Mouse (Mus musculus) myocyte (in vitro differentiated cells): Measurements from ENCODE around the gene Rpp40. TPM values are rescaled to one million over a fixed set of nuclear protein-coding genes. Genes with fewer than 3 reads are reported as not detected.

Experiments
- H3K27me3 ChIP-seq: one replicate; pipeline ENCODE4 v1.6.1; 2011; ENCODE audit not compliant: control insufficient read depth, insufficient read depth, insufficient read length
- H3K36me3 ChIP-seq: one replicate; pipeline ENCODE4 v1.6.1; 2011; ENCODE audit not compliant: control insufficient read depth, insufficient read depth
- H3K4me2 ChIP-seq: one replicate; pipeline ENCODE4 v1.6.1; 2011; ENCODE audit warnings: low read depth, control low read depth
- H3K4me3 ChIP-seq: one replicate; pipeline ENCODE4 v1.5.1; 2011; ENCODE audit warnings: mild to moderate bottlenecking, control low read depth, moderate library complexity
- H3K79me2 ChIP-seq: one replicate; pipeline ENCODE4 v1.6.1; 2011; ENCODE audit not compliant: control insufficient read depth, insufficient read depth
- H3ac ChIP-seq: one replicate; pipeline ENCODE4 v1.6.1; 2011; ENCODE audit not compliant: control insufficient read depth, insufficient read length
- CEBPB ChIP-seq: IDR thresholded peaks from 2 replicates; pipeline ENCODE4 v1.6.1; 2011; ENCODE audit warnings: mild to moderate bottlenecking, moderate library complexity; ENCODE audit not compliant: poor library complexity, insufficient read depth, severe bottlenecking
- E2F4 ChIP-seq: IDR thresholded peaks from one replicate; pipeline ENCODE4 v1.6.1; 2011; ENCODE audit warnings: mild to moderate bottlenecking, control low read depth, moderate library complexity; ENCODE audit not compliant: insufficient read depth
- MAX ChIP-seq: IDR thresholded peaks from one replicate; pipeline ENCODE4 v1.6.1; 2011; ENCODE audit warnings: low read depth, mild to moderate bottlenecking, control low read depth
- MYOD1 ChIP-seq, 3 experiments: IDR thresholded peaks; one replicate each; pipeline ENCODE4 v1.6.1; 2011; ENCODE audit warnings: control low read depth in 2 of 3, low read depth in 2 of 3, mild to moderate bottlenecking in 2 of 3, moderate library complexity in 1 of 3; ENCODE audit not compliant: insufficient read length in 2 of 3, control insufficient read depth in 1 of 3
- MYOG ChIP-seq, 3 experiments: IDR thresholded peaks; one replicate each; pipeline ENCODE4 v1.6.1; 2011; ENCODE audit warnings: control low read depth in 2 of 3, low read depth in 2 of 3, mild to moderate bottlenecking in 2 of 3; ENCODE audit not compliant: insufficient read length in 2 of 3, control insufficient read depth in 1 of 3, insufficient read depth in 1 of 3
- POLR2A ChIP-seq: IDR thresholded peaks from one replicate; pipeline ENCODE4 v1.6.1; 2011; ENCODE audit warnings: low read depth, mild to moderate bottlenecking, control low read depth, moderate library complexity; ENCODE audit not compliant: insufficient read length
- POLR2AphosphoS2 ChIP-seq: IDR thresholded peaks from one replicate; pipeline ENCODE4 v1.6.1; 2011; ENCODE audit warnings: low read depth, control low read depth; ENCODE audit not compliant: insufficient read length
- REST ChIP-seq: IDR thresholded peaks from one replicate; pipeline ENCODE4 v1.6.1; 2011; ENCODE audit warnings: mild to moderate bottlenecking, control low read depth, moderate library complexity; ENCODE audit not compliant: insufficient read depth, insufficient read length
- SRF ChIP-seq: IDR thresholded peaks from one replicate; pipeline ENCODE4 v1.6.1; 2011; ENCODE audit warnings: low read depth; ENCODE audit not compliant: control insufficient read depth, insufficient read length
- TCF12 ChIP-seq: IDR thresholded peaks from one replicate; pipeline ENCODE4 v1.6.1; 2011; ENCODE audit warnings: mild to moderate bottlenecking, control low read depth; ENCODE audit not compliant: poor library complexity, insufficient read depth, severe bottlenecking
- TCF3 ChIP-seq: IDR thresholded peaks from one replicate; pipeline ENCODE4 v1.6.1; 2011; ENCODE audit warnings: low read depth, control low read depth; ENCODE audit not compliant: insufficient read length
- USF1 ChIP-seq: IDR thresholded peaks from one replicate; pipeline ENCODE4 v1.6.1; 2011; ENCODE audit warnings: low read depth, mild to moderate bottlenecking, control low read depth, moderate library complexity
- polyA plus RNA-seq: library from polyadenylated mRNA; unstranded; fragments of >200 nt; fragmentation: generic; extraction: Trizol; gene quantifications from one replicate; pipeline ENCODE4 v1.2.1, GENCODE M21; 2012; ENCODE audit warnings: missing spikeins

Rpp40 gene
- polyA plus RNA-seq, 1 experiment = 13.6 TPM

DNA sequence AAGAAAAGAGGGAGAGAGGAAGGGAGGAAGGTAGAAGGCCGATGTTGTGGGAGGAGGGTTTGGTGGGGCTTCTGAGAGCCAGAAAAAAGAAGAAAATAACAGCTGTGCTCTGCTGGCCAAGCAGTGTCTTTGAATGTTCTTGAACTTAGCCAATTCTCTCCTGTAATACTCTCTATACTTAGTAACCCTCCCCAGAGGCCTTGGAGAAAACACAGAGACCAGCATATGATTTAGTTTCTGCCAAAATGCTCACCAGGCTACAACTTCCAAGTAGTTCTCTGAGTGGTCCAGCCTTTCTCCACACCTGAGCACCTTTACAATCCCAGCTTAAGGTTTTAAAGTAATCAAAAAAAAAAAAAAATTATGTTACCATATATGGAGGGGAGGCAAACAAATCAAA lies 27.9 kb downstream of the Rpp40 start:
- no peak for TF ChIP-seq TCF12
- no peak for TF ChIP-seq SRF
- no peak for TF ChIP-seq MAX
- no peak for TF ChIP-seq E2F4
- TF ChIP-seq POLR2A = no peak
- no peak for TF ChIP-seq POLR2AphosphoS2
- no peak for TF ChIP-seq REST
- no peak for TF ChIP-seq MYOD1 (IDR thresholded peaks at IDR 0.05; ENCODE audit: control insufficient read depth in 1 of 3, insufficient read length in 2 of 3, low read depth in 2 of 3)
- TF ChIP-seq TCF3 = no peak
- TF ChIP-seq USF1 = no peak
- no peak for TF ChIP-seq MYOG (IDR thresholded peaks at IDR 0.05; ENCODE audit: control insufficient read depth in 1 of 3, insufficient read depth in 1 of 3, insufficient read length in 2 of 3, low read depth in 2 of 3)
- no peak for TF ChIP-seq CEBPB
- Histone ChIP-seq H3K79me2 (no peaks in the 10 kb centered on the region), H3K4me2 (no peak overlapping the region), H3K36me3 (no peaks in the 10 kb centered on the region), H3K27me3 (no peaks in the 10 kb centered on the region), H3K4me3 (no peak overlapping the region), H3ac (no peak overlapping the region)

DNA sequence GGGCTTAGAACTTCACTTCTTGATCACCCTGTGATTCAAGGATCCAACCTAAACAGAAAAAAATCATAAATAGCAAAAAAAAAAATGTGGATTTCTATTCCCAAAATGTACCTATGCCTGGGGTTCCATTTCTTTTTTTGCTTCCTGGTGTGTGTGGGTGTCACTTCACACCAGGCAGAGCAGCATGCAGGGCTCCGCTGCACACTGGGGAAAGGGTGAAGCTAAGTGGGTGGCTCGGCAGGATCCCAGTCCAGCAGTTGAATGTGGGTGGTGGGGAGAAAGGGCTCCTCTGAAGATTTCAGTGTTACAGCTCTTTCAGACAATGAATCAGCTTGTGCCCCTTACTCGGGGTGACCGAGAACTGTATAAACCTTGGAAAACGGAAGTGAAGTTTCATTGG lies 30.8 kb downstream of the Rpp40 start:
- Histone ChIP-seq H3K36me3 (no peaks in the 10 kb centered on the region), H3K4me2 (no peak overlapping the region), H3K79me2 (no peaks in the 10 kb centered on the region), H3K4me3 (no peak overlapping the region), H3K27me3 (no peaks in the 10 kb centered on the region), H3ac (no peak overlapping the region)
- no peak for TF ChIP-seq USF1

DNA sequence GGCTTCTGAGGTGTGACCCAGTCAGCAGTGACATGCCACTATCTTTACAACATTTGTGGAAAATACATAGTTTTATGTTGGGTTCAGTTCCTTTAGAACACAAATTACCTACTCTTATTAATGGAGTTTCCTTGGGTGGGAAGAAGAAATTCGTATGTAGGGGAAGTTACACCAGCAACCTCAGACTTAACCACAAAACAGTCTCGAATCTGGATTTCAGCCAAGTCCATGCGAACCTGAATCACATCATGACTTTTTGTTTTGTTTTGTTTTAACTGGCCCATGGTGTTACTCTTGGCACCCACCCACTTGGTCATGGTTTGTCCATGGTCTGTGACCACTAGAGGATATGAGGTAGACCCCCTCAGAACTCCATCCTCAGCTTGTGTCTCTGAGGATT lies 35.1 kb downstream of the Rpp40 start:
- Histone ChIP-seq H3K4me3 (no peak overlapping the region), H3K27me3 (no peaks in the 10 kb centered on the region), H3ac (no peak overlapping the region), H3K4me2 (no peak overlapping the region), H3K36me3 (peaks cover 10% of the 10 kb centered on the region), H3K79me2 (no peaks in the 10 kb centered on the region)
- no peak for TF ChIP-seq E2F4
- no peak for TF ChIP-seq TCF3
- no peak for TF ChIP-seq POLR2AphosphoS2
- no peak for TF ChIP-seq USF1
- no peak for TF ChIP-seq REST

DNA sequence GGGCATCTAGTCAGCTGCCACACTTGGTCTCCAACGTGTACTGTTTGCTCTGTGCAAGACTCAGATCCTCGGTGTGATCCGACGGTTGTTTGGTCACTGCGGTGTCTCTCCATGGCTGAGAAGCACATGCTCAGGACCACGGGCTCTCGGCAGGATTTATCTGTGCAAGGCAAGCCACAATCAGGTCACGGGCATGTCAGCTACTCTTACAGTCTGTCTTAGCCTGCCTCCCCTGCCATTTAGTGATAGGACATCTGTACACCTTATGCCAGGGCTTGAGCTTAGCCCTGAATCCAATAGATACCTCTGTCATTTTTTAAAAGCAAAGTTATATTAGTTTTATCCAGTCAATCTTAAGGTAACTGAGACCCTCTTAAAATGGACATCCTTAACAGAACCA lies 35.5 kb downstream of the Rpp40 start:
- peaks cover 11% of the 10 kb centered on the region for H3K36me3 ChIP-seq
- no peak overlapping the region for H3ac ChIP-seq
- H3K27me3 ChIP-seq = no peaks in the 10 kb centered on the region
- H3K4me3 ChIP-seq = no peak overlapping the region
- H3K79me2 ChIP-seq = no peaks in the 10 kb centered on the region
- no peak overlapping the region for H3K4me2 ChIP-seq
- TF ChIP-seq E2F4 = no peak
- no peak for TF ChIP-seq SRF
- TF ChIP-seq REST = no peak
- TF ChIP-seq CEBPB = no peak
- no peak for TF ChIP-seq MYOG (IDR thresholded peaks at IDR 0.05; ENCODE audit: control insufficient read depth in 1 of 3, insufficient read depth in 1 of 3, insufficient read length in 2 of 3, low read depth in 2 of 3)
- TF ChIP-seq MYOD1 (IDR thresholded peaks at IDR 0.05; ENCODE audit: control insufficient read depth in 1 of 3, insufficient read length in 2 of 3, low read depth in 2 of 3) = no peak
- TF ChIP-seq MAX = no peak

- Histone ChIP-seq H3K36me3 (peaks cover 20% of the 10 kb centered on the region), H3K4me2 (no peak overlapping the region)
Observed at GRCm38 (mm10) chr13:35860916-35861315, 45.2 kb downstream of the Rpp40 start.

DNA sequence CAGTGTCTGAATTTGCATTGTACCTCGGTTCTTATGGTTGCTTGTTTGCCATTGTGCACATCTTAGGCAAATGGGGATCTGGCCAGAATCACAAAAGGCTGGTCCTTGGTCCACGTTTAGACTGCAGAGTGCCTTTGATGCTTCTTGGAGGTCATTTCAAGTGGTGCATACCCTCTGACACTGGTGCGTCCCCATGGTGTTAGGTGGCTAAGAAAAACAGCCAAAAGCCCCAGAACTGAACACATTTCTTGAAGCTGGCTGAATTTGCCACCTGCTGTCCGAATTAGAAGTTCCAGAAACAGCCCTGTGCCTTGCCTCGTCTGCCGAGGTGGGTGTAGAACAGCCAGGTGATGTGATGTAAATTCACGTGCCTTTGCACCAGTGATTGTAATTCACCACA lies 48.7 kb downstream of the Rpp40 start:
- Histone ChIP-seq H3K4me2 (no peak overlapping the region), H3K36me3 (peaks cover 7% of the 10 kb centered on the region), H3K27me3 (no peaks in the 10 kb centered on the region), H3K79me2 (no peaks in the 10 kb centered on the region), H3K4me3 (no peak overlapping the region), H3ac (no peak overlapping the region)
- TF ChIP-seq E2F4 (no peak), USF1 (no peak), POLR2AphosphoS2 (no peak), TCF12 (no peak), MYOG (IDR thresholded peaks at IDR 0.05; ENCODE audit: control insufficient read depth in 1 of 3, insufficient read depth in 1 of 3, insufficient read length in 2 of 3, low read depth in 2 of 3) (no peak), POLR2A (no peak), CEBPB (no peak), MYOD1 (IDR thresholded peaks at IDR 0.05; ENCODE audit: control insufficient read depth in 1 of 3, insufficient read length in 2 of 3, low read depth in 2 of 3) (no peak), REST (no peak), MAX (no peak), SRF (no peak), TCF3 (no peak)

More at GRCm38 (mm10) chr13:35860916-35861315, 45.2 kb downstream of the Rpp40 start:
- no peak for TF ChIP-seq TCF12
- TF ChIP-seq REST = no peak
- TF ChIP-seq TCF3 = no peak
- no peak for TF ChIP-seq POLR2A
- TF ChIP-seq MAX = no peak
- TF ChIP-seq USF1 = no peak
- no peaks in the 10 kb centered on the region for H3K27me3 ChIP-seq
- H3K4me3 ChIP-seq = no peak overlapping the region
- H3ac ChIP-seq = no peak overlapping the region
- H3K79me2 ChIP-seq = no peaks in the 10 kb centered on the region
